Mouse (Mus musculus): ENCODE data around the gene Ccdc34. TPM values are rescaled to one million over a fixed set of nuclear protein-coding genes. Genes with fewer than 3 reads are reported as not detected.

Ccdc34 gene
- polyA plus RNA-seq, 1 experiment = 11.0 TPM

GRCm38 (mm10) chr2:110180316-110180670 lies 162.7 kb downstream of the Ccdc34 start:
- no peak for TF ChIP-seq POLR2A (IDR thresholded peaks at IDR 0.05; ENCODE audit: insufficient read length, low read depth)

GRCm38 (mm10) chr2:110181666-110182065 lies 164.0 kb downstream of the Ccdc34 start:
- no peaks in the 10 kb centered on the region for H3K79me2 ChIP-seq (ENCODE audit: control insufficient read depth, insufficient read depth)
- H3K27me3 ChIP-seq (ENCODE audit: control insufficient read depth, insufficient read depth, insufficient read length) = no peaks in the 10 kb centered on the region
- no peaks in the 10 kb centered on the region for H3K36me3 ChIP-seq (ENCODE audit: control insufficient read depth, insufficient read depth)
- no peak overlapping the region for H3ac ChIP-seq (ENCODE audit: control insufficient read depth, insufficient read length)
- no peak for TF ChIP-seq TCF12 (IDR thresholded peaks at IDR 0.05; ENCODE audit: insufficient read depth, poor library complexity, severe bottlenecking)
- TF ChIP-seq POLR2AphosphoS2 (IDR thresholded peaks at IDR 0.05; ENCODE audit: insufficient read length, low read depth) = no peak
- no peak for TF ChIP-seq E2F4 (IDR thresholded peaks at IDR 0.05; ENCODE audit: insufficient read depth)
- no peak for TF ChIP-seq MYOG (IDR thresholded peaks at IDR 0.05; ENCODE audit: control insufficient read depth in 1 of 3, insufficient read depth in 1 of 3, insufficient read length in 2 of 3, low read depth in 2 of 3)
- TF ChIP-seq CEBPB (IDR thresholded peaks at IDR 0.05; ENCODE audit: insufficient read depth, poor library complexity, severe bottlenecking) = no peak
- no peak for TF ChIP-seq MYOD1 (IDR thresholded peaks at IDR 0.05; ENCODE audit: control insufficient read depth in 1 of 3, insufficient read length in 2 of 3, low read depth in 2 of 3)
- H3K4me3 ChIP-seq = no peak overlapping the region
- H3K4me2 ChIP-seq (ENCODE audit: low read depth) = no peak overlapping the region

More at GRCm38 (mm10) chr2:110180316-110180670, 162.7 kb downstream of the Ccdc34 start:
- Histone ChIP-seq H3K79me2 (ENCODE audit: control insufficient read depth, insufficient read depth) (no peaks in the 10 kb centered on the region), H3K4me2 (ENCODE audit: low read depth) (peak overlapping the region; percentile 37), H3K27me3 (ENCODE audit: control insufficient read depth, insufficient read depth, insufficient read length) (no peaks in the 10 kb centered on the region), H3K4me3 (no peak overlapping the region), H3ac (ENCODE audit: control insufficient read depth, insufficient read length) (no peak overlapping the region), H3K36me3 (ENCODE audit: control insufficient read depth, insufficient read depth) (no peaks in the 10 kb centered on the region)

GRCm38 (mm10) chr2:110182248-110182647 lies 164.6 kb downstream of the Ccdc34 start:
- Histone ChIP-seq H3K79me2 (ENCODE audit: control insufficient read depth, insufficient read depth) (no peaks in the 10 kb centered on the region), H3K27me3 (ENCODE audit: control insufficient read depth, insufficient read depth, insufficient read length) (no peaks in the 10 kb centered on the region), H3K4me2 (ENCODE audit: low read depth) (no peak overlapping the region), H3K36me3 (ENCODE audit: control insufficient read depth, insufficient read depth) (no peaks in the 10 kb centered on the region), H3ac (ENCODE audit: control insufficient read depth, insufficient read length) (no peak overlapping the region), H3K4me3 (no peak overlapping the region)
- no peak for TF ChIP-seq POLR2AphosphoS2 (IDR thresholded peaks at IDR 0.05; ENCODE audit: insufficient read length, low read depth)
- no peak for TF ChIP-seq CEBPB (IDR thresholded peaks at IDR 0.05; ENCODE audit: insufficient read depth, poor library complexity, severe bottlenecking)
- no peak for TF ChIP-seq TCF3 (IDR thresholded peaks at IDR 0.05; ENCODE audit: insufficient read length, low read depth)
- no peak for TF ChIP-seq USF1 (IDR thresholded peaks at IDR 0.05; ENCODE audit: low read depth)
- TF ChIP-seq MYOD1 (IDR thresholded peaks at IDR 0.05; ENCODE audit: control insufficient read depth in 1 of 3, insufficient read length in 2 of 3, low read depth in 2 of 3) = no peak
- TF ChIP-seq E2F4 (IDR thresholded peaks at IDR 0.05; ENCODE audit: insufficient read depth) = no peak
- TF ChIP-seq SRF (IDR thresholded peaks at IDR 0.05; ENCODE audit: control insufficient read depth, insufficient read length, low read depth) = no peak

- Histone ChIP-seq H3K36me3 (ENCODE audit: control insufficient read depth, insufficient read depth) (no peaks in the 10 kb centered on the region), H3K4me2 (ENCODE audit: low read depth) (no peak overlapping the region), H3K4me3 (no peak overlapping the region), H3ac (ENCODE audit: control insufficient read depth, insufficient read length) (no peak overlapping the region), H3K79me2 (ENCODE audit: control insufficient read depth, insufficient read depth) (no peaks in the 10 kb centered on the region), H3K27me3 (ENCODE audit: control insufficient read depth, insufficient read depth, insufficient read length) (no peaks in the 10 kb centered on the region)
- no peak for TF ChIP-seq SRF (IDR thresholded peaks at IDR 0.05; ENCODE audit: control insufficient read depth, insufficient read length, low read depth)
- TF ChIP-seq TCF12 (IDR thresholded peaks at IDR 0.05; ENCODE audit: insufficient read depth, poor library complexity, severe bottlenecking) = no peak
- no peak for TF ChIP-seq REST (IDR thresholded peaks at IDR 0.05; ENCODE audit: insufficient read depth, insufficient read length)
- no peak for TF ChIP-seq MAX (IDR thresholded peaks at IDR 0.05; ENCODE audit: low read depth)
- no peak for TF ChIP-seq POLR2A (IDR thresholded peaks at IDR 0.05; ENCODE audit: insufficient read length, low read depth)
- no peak for TF ChIP-seq CEBPB (IDR thresholded peaks at IDR 0.05; ENCODE audit: insufficient read depth, poor library complexity, severe bottlenecking)
- TF ChIP-seq E2F4 (IDR thresholded peaks at IDR 0.05; ENCODE audit: insufficient read depth) = no peak
- no peak for TF ChIP-seq MYOG (IDR thresholded peaks at IDR 0.05; ENCODE audit: control insufficient read depth in 1 of 3, insufficient read depth in 1 of 3, insufficient read length in 2 of 3, low read depth in 2 of 3)
- no peak for TF ChIP-seq POLR2AphosphoS2 (IDR thresholded peaks at IDR 0.05; ENCODE audit: insufficient read length, low read depth)
- no peak for TF ChIP-seq USF1 (IDR thresholded peaks at IDR 0.05; ENCODE audit: low read depth)
- TF ChIP-seq MYOD1 (IDR thresholded peaks at IDR 0.05; ENCODE audit: control insufficient read depth in 1 of 3, insufficient read length in 2 of 3, low read depth in 2 of 3) = no peak
- no peak for TF ChIP-seq TCF3 (IDR thresholded peaks at IDR 0.05; ENCODE audit: insufficient read length, low read depth)
These were observed 165.3 kb downstream of the Ccdc34 start for GRCm38 (mm10) chr2:110182795-110183486.

GRCm38 (mm10) chr2:110184071-110184470 lies 166.5 kb downstream of the Ccdc34 start:
- Histone ChIP-seq H3K27me3 (ENCODE audit: control insufficient read depth, insufficient read depth, insufficient read length) (no peaks in the 10 kb centered on the region), H3ac (ENCODE audit: control insufficient read depth, insufficient read length) (no peak overlapping the region), H3K36me3 (ENCODE audit: control insufficient read depth, insufficient read depth) (no peaks in the 10 kb centered on the region), H3K4me2 (ENCODE audit: low read depth) (no peak overlapping the region), H3K4me3 (no peak overlapping the region), H3K79me2 (ENCODE audit: control insufficient read depth, insufficient read depth) (no peaks in the 10 kb centered on the region)
- TF ChIP-seq TCF12 (IDR thresholded peaks at IDR 0.05; ENCODE audit: insufficient read depth, poor library complexity, severe bottlenecking) (no peak), MYOG (IDR thresholded peaks at IDR 0.05; ENCODE audit: control insufficient read depth in 1 of 3, insufficient read depth in 1 of 3, insufficient read length in 2 of 3, low read depth in 2 of 3) (no peak)

All from myocyte (in vitro differentiated cells).